ENCODE assay signal across 18 mouse cellular contexts in genomic region chr11:70487816-70488215, GRCm38 (mm10). TPM values are rescaled to one million over a fixed set of nuclear protein-coding genes. Genes with fewer than 3 reads are reported as not detected.
"Had no signal": no experiment of that assay in that cellular context is flagged by ENCODE, and none has a peak within 500 bp of the region (broad histone marks: within the 10 kb centered on the region; RNA-seq: fewer than 3 reads in every experiment).

No protein-coding gene starts in this region.

- H3K9ac ChIP-seq: limb, embryonic 13.5 days; lung, embryonic 14.5 days; neural tube, embryonic 15.5 days had no signal

- H3K27ac ChIP-seq: layer of hippocampus, adult 2 months; limb, embryonic 13.5 days; midbrain, embryonic 10.5 days; neural tube, embryonic 15.5 days had no signal

- H3K4me2 ChIP-seq: limb, embryonic 13.5 days; liver, embryonic 11.5 days; lung, embryonic 14.5 days; neural tube, embryonic 15.5 days had no signal

- H3K9me3 ChIP-seq: midbrain, embryonic 10.5 days; neural tube, embryonic 15.5 days had no signal

- H3K36me3 ChIP-seq: limb, embryonic 13.5 days; midbrain, embryonic 10.5 days; neural tube, embryonic 15.5 days had no signal

- H3K27me3 ChIP-seq: limb, embryonic 13.5 days; neural tube, embryonic 15.5 days had no signal

- H3K4me1 ChIP-seq: limb, embryonic 13.5 days; midbrain, embryonic 10.5 days; neural tube, embryonic 15.5 days had no signal

- H3K4me3 ChIP-seq: layer of hippocampus, adult 2 months; limb, embryonic 13.5 days; midbrain, embryonic 10.5 days; myocyte; neural tube, embryonic 15.5 days had no signal

- DNase-seq: lung, embryonic 14.5 days; lung, postnatal 10 days; lung, postnatal 4 days; midbrain, embryonic 14.5 days; right cerebral cortex, adult 18-20 months; right cerebral cortex, postnatal 25 days; thymus, adult 18-20 months; thymus, postnatal 14 days had no signal

RNA-seq across cellular contexts. Expression of gene Tm4sf5, which starts 17.2 kb away (rescaled TPM):
- total RNA-seq: layer of hippocampus, adult 2 months; layer of hippocampus, postnatal 10 days; left cerebral cortex, postnatal 36 days; megakaryocyte, adult 5-6 weeks had no signal
- polyA plus RNA-seq: midbrain, embryonic 10.5 days; myocyte; neural tube, embryonic 11.5 days had no signal

RNA-seq across cellular contexts. Expression of gene Vmo1, which starts 26.6 kb away (rescaled TPM):
- total RNA-seq: layer of hippocampus, adult 2 months; layer of hippocampus, postnatal 10 days; left cerebral cortex, postnatal 36 days; megakaryocyte, adult 5-6 weeks had no signal
- polyA plus RNA-seq: midbrain, embryonic 10.5 days; midbrain, embryonic 14.5 days; myocyte; neural tube, embryonic 11.5 days had no signal

RNA-seq across cellular contexts. Expression of gene Zmynd15, which starts 28.6 kb away (rescaled TPM):
- polyA plus RNA-seq: myocyte; neural tube, embryonic 11.5 days had no signal

RNA-seq across cellular contexts. Expression of gene Gltpd2, which starts 31.2 kb away (rescaled TPM):
- total RNA-seq: layer of hippocampus, adult 2 months; layer of hippocampus, postnatal 10 days; left cerebral cortex, postnatal 36 days; megakaryocyte, adult 5-6 weeks had no signal
- polyA plus RNA-seq: myocyte; neural tube, embryonic 11.5 days had no signal
